Mouse (Mus musculus) myocyte (in vitro differentiated cells): ENCODE measurements at regions not wholly inside any gene's neighbourhood (a gene's known extent, or its start where the extent isn't known, plus 50 kb on each side); places are given as distances from the start of the nearest gene placed in this dataset.

Experiments
- H3K27me3 ChIP-seq: one replicate; pipeline ENCODE4 v1.6.1; 2011; ENCODE audit not compliant: control insufficient read depth, insufficient read depth, insufficient read length
- H3K36me3 ChIP-seq: one replicate; pipeline ENCODE4 v1.6.1; 2011; ENCODE audit not compliant: control insufficient read depth, insufficient read depth
- H3K4me2 ChIP-seq: one replicate; pipeline ENCODE4 v1.6.1; 2011; ENCODE audit warnings: low read depth, control low read depth
- H3K4me3 ChIP-seq: one replicate; pipeline ENCODE4 v1.5.1; 2011; ENCODE audit warnings: mild to moderate bottlenecking, control low read depth, moderate library complexity
- H3K79me2 ChIP-seq: one replicate; pipeline ENCODE4 v1.6.1; 2011; ENCODE audit not compliant: control insufficient read depth, insufficient read depth
- H3ac ChIP-seq: one replicate; pipeline ENCODE4 v1.6.1; 2011; ENCODE audit not compliant: control insufficient read depth, insufficient read length
- CEBPB ChIP-seq: IDR thresholded peaks from 2 replicates; pipeline ENCODE4 v1.6.1; 2011; ENCODE audit warnings: mild to moderate bottlenecking, moderate library complexity; ENCODE audit not compliant: poor library complexity, insufficient read depth, severe bottlenecking
- E2F4 ChIP-seq: IDR thresholded peaks from one replicate; pipeline ENCODE4 v1.6.1; 2011; ENCODE audit warnings: mild to moderate bottlenecking, control low read depth, moderate library complexity; ENCODE audit not compliant: insufficient read depth
- MAX ChIP-seq: IDR thresholded peaks from one replicate; pipeline ENCODE4 v1.6.1; 2011; ENCODE audit warnings: low read depth, mild to moderate bottlenecking, control low read depth
- MYOD1 ChIP-seq, 3 experiments: IDR thresholded peaks; one replicate each; pipeline ENCODE4 v1.6.1; 2011; ENCODE audit warnings: control low read depth in 2 of 3, low read depth in 2 of 3, mild to moderate bottlenecking in 2 of 3, moderate library complexity in 1 of 3; ENCODE audit not compliant: insufficient read length in 2 of 3, control insufficient read depth in 1 of 3
- MYOG ChIP-seq, 3 experiments: IDR thresholded peaks; one replicate each; pipeline ENCODE4 v1.6.1; 2011; ENCODE audit warnings: control low read depth in 2 of 3, low read depth in 2 of 3, mild to moderate bottlenecking in 2 of 3; ENCODE audit not compliant: insufficient read length in 2 of 3, control insufficient read depth in 1 of 3, insufficient read depth in 1 of 3
- POLR2A ChIP-seq: IDR thresholded peaks from one replicate; pipeline ENCODE4 v1.6.1; 2011; ENCODE audit warnings: low read depth, mild to moderate bottlenecking, control low read depth, moderate library complexity; ENCODE audit not compliant: insufficient read length
- POLR2AphosphoS2 ChIP-seq: IDR thresholded peaks from one replicate; pipeline ENCODE4 v1.6.1; 2011; ENCODE audit warnings: low read depth, control low read depth; ENCODE audit not compliant: insufficient read length
- REST ChIP-seq: IDR thresholded peaks from one replicate; pipeline ENCODE4 v1.6.1; 2011; ENCODE audit warnings: mild to moderate bottlenecking, control low read depth, moderate library complexity; ENCODE audit not compliant: insufficient read depth, insufficient read length
- SRF ChIP-seq: IDR thresholded peaks from one replicate; pipeline ENCODE4 v1.6.1; 2011; ENCODE audit warnings: low read depth; ENCODE audit not compliant: control insufficient read depth, insufficient read length
- TCF12 ChIP-seq: IDR thresholded peaks from one replicate; pipeline ENCODE4 v1.6.1; 2011; ENCODE audit warnings: mild to moderate bottlenecking, control low read depth; ENCODE audit not compliant: poor library complexity, insufficient read depth, severe bottlenecking
- TCF3 ChIP-seq: IDR thresholded peaks from one replicate; pipeline ENCODE4 v1.6.1; 2011; ENCODE audit warnings: low read depth, control low read depth; ENCODE audit not compliant: insufficient read length
- USF1 ChIP-seq: IDR thresholded peaks from one replicate; pipeline ENCODE4 v1.6.1; 2011; ENCODE audit warnings: low read depth, mild to moderate bottlenecking, control low read depth, moderate library complexity

GRCm38 (mm10) chr1:39083911-39084826 lies 98.8 kb downstream of the Pdcl3 start:
- no peak overlapping the region for H3ac ChIP-seq
- H3K4me3 ChIP-seq: no peak overlapping the region
- H3K36me3 ChIP-seq: no peaks in the 10 kb centered on the region
- no peak overlapping the region for H3K4me2 ChIP-seq
- TF ChIP-seq TCF3 (no peak), SRF (no peak), USF1 (no peak), MAX (no peak), TCF12 (no peak), POLR2A (no peak), MYOG (IDR thresholded peaks at IDR 0.05; ENCODE audit: control insufficient read depth in 1 of 3, insufficient read depth in 1 of 3, insufficient read length in 2 of 3, low read depth in 2 of 3) (no peak), CEBPB (no peak), MYOD1 (IDR thresholded peaks at IDR 0.05; ENCODE audit: control insufficient read depth in 1 of 3, insufficient read length in 2 of 3, low read depth in 2 of 3) (no peak), REST (no peak), POLR2AphosphoS2 (no peak), E2F4 (no peak)
- no peaks in the 10 kb centered on the region for H3K27me3 ChIP-seq
- H3K79me2 ChIP-seq: no peaks in the 10 kb centered on the region

- Histone ChIP-seq H3K79me2 (no peaks in the 10 kb centered on the region), H3K36me3 (no peaks in the 10 kb centered on the region), H3K27me3 (no peaks in the 10 kb centered on the region), H3K4me2 (no peak overlapping the region), H3K4me3 (no peak overlapping the region), H3ac (no peak overlapping the region)
- TF ChIP-seq POLR2AphosphoS2 (no peak), REST (no peak), MYOG (IDR thresholded peaks at IDR 0.05; ENCODE audit: control insufficient read depth in 1 of 3, insufficient read depth in 1 of 3, insufficient read length in 2 of 3, low read depth in 2 of 3) (no peak), POLR2A (no peak)
Measured at GRCm38 (mm10) chr1:39086273-39086672, 100.9 kb downstream of the Pdcl3 start.

GRCm38 (mm10) chr1:39089875-39090274 lies 103.7 kb upstream of the Npas2 start:
- Histone ChIP-seq H3K79me2 (no peaks in the 10 kb centered on the region), H3ac (no peak overlapping the region), H3K4me2 (no peak overlapping the region), H3K27me3 (no peaks in the 10 kb centered on the region), H3K36me3 (no peaks in the 10 kb centered on the region), H3K4me3 (no peak overlapping the region)
- TF ChIP-seq TCF3 (no peak), MYOD1 (IDR thresholded peaks at IDR 0.05; ENCODE audit: control insufficient read depth in 1 of 3, insufficient read length in 2 of 3, low read depth in 2 of 3) (no peak), MYOG (IDR thresholded peaks at IDR 0.05; ENCODE audit: control insufficient read depth in 1 of 3, insufficient read depth in 1 of 3, insufficient read length in 2 of 3, low read depth in 2 of 3) (no peak), POLR2A (no peak), MAX (no peak), REST (no peak)

- H3ac ChIP-seq: no peak overlapping the region
- H3K79me2 ChIP-seq: no peaks in the 10 kb centered on the region
- peak in 1 of 3 experiments; percentile 36 for TF ChIP-seq MYOD1 (IDR thresholded peaks at IDR 0.05; ENCODE audit: control insufficient read depth in 1 of 3, insufficient read length in 2 of 3, low read depth in 2 of 3)
- no peak for TF ChIP-seq USF1
- no peak for TF ChIP-seq REST
- TF ChIP-seq MYOG (IDR thresholded peaks at IDR 0.05; ENCODE audit: control insufficient read depth in 1 of 3, insufficient read depth in 1 of 3, insufficient read length in 2 of 3, low read depth in 2 of 3): peak in 2 of 3 experiments; percentile 40 to 45
- TF ChIP-seq CEBPB: no peak
- TF ChIP-seq POLR2AphosphoS2: no peak
- no peak for TF ChIP-seq MAX
- TF ChIP-seq TCF3: no peak
- H3K4me3 ChIP-seq: no peak overlapping the region
- H3K4me2 ChIP-seq: no peak overlapping the region
- no peaks in the 10 kb centered on the region for H3K36me3 ChIP-seq
- H3K27me3 ChIP-seq: no peaks in the 10 kb centered on the region
Measured at GRCm38 (mm10) chr1:39091121-39091520, 102.4 kb upstream of the Npas2 start.

GRCm38 (mm10) chr1:39091638-39092037 lies 101.9 kb upstream of the Npas2 start:
- Histone ChIP-seq H3K36me3 (no peaks in the 10 kb centered on the region), H3K4me3 (no peak overlapping the region), H3K4me2 (no peak overlapping the region), H3K27me3 (no peaks in the 10 kb centered on the region), H3K79me2 (no peaks in the 10 kb centered on the region), H3ac (no peak overlapping the region)
- no peak for TF ChIP-seq MAX
- TF ChIP-seq CEBPB: no peak
- TF ChIP-seq USF1: no peak
- TF ChIP-seq POLR2A: no peak
- TF ChIP-seq E2F4: no peak
- TF ChIP-seq POLR2AphosphoS2: no peak
